Mouse (Mus musculus): Measurements from ENCODE around the gene Gstz1.
"Not testable (repeated sequence)": the region's sequence is repeated elsewhere in the genome, so short reads cannot be mapped to it uniquely, and the experiment has no call there.

The Gstz1 gene

DNA sequence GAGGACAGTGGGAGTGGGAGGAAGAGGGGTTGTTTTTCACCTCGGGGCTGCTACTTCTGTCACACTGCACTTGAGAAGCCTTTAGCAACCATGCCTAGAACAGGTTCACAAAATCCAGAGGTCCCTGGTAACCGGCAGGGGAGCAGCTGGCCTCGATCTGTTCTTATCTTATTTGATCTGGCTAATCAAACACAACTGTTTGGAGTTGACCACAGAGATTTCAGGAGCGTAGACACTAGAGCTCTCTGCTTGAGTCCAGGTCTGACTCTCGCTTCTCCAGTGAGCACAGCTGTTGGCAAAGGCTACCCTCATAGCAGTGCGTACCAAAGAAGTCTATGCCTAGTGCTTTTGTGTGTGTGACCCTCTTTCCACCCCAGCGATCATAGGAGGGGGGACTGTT lies 11.1 kb downstream of the Gstz1 start:
- DNase-seq (ENCODE audit: low spot score in 2 of 2): no peak

- no peak for DNase-seq (ENCODE audit: low spot score in 2 of 2)
These were observed 13.3 kb downstream of the Gstz1 start for GRCm38 (mm10) chr12:87160310-87160709.

DNA sequence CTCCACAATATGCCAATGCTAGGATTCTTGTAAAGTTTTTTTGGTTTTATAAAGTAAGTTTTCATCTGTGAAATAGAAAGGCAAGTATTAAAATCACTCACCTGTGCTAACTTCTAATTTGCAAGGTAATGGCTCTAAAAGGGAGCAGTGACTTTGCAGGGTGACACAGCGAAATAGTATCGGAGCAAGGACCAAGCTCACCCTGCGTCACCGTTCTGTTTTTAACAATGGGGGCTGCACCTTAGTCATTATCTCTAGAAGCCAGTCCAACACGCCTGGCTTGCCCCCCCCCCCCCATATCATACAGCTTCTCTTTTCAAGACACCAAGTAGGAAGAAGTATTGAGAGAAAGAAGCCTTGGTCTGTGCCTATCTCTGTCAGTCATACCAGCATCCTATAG lies 13.8 kb downstream of the Gstz1 start:
- no peak for DNase-seq (ENCODE audit: low spot score in 2 of 2)

DNA sequence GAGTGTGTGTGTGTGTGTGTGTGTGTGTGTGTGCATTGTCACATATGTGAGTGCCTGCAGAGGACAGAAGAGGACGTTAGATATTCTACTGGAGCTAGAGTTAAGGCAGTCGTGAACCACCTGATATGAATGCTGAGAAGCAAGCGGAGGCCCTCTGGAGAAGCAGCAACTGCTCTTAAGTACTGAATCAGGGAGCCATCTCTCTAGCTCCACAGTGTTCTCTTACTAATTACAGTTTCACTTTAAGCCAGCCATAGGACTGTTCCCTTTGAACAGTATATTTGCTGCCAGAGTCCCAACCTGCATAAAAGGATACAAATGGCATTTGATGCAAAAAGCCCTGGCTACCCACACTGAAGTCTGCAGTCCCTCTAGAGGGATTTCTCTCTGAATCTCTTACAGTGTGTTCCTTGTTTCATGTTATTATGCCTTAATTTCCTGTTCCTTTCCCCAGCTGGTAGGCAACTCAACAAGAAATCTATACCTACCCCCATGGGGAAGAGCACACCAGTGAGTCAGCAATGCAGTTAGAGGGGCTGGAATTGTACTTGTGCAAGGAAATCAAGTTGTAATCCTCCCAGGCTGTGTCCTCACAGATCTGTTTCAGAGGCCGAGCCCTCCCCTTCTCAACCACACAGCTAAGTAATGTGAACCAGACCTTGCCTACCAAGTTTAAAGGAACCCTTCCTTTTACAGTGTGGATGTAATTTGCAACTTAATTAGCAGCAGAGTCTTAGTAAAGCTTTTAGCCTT lies 28.4 kb downstream of the Gstz1 start:
- no peak for DNase-seq (ENCODE audit: low spot score in 2 of 2)

GRCm38 (mm10) chr12:87177631-87178030 lies 30.7 kb downstream of the Gstz1 start:
- no peak for DNase-seq (ENCODE audit: low spot score in 2 of 2)

- DNase-seq (ENCODE audit: low spot score in 2 of 2): no peak
These were observed 46.0 kb downstream of the Gstz1 start for GRCm38 (mm10) chr12:87193008-87193407.

- DNase-seq (ENCODE audit: low spot score in 2 of 2): no peak
These were observed 48.1 kb downstream of the Gstz1 start for GRCm38 (mm10) chr12:87195069-87195468.

DNA sequence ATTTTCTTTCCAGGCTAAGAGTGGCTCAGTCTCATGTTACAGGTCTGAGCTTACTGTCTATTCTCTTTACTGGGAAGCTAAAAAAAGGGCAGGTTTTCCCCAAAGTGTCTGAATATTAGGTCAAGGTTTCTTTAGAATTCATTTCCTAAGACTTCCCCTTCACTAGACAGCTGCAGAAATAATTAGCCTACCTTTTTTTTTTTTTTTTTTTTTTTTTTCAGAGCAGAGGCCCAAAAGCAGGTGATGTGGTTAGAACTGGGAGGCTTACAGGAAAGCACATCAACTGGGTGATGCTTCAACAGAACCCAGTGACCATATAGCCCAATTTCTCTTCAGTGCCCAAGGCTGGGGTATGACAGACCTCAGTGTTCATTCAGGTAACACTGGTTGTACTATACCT lies 49.3 kb downstream of the Gstz1 start:
- DNase-seq (ENCODE audit: low spot score in 2 of 2): no peak

GRCm38 (mm10) chr12:87198792-87199191 lies 51.8 kb downstream of the Gstz1 start:
- DNase-seq (ENCODE audit: low spot score in 2 of 2): no peak

GRCm38 (mm10) chr12:87199206-87199972 lies 52.4 kb downstream of the Gstz1 start, which contains the start of gene Samd15:
Samd15 (plus strand) TSS chr12:87199723.
- peak; percentile 11 to 18 for DNase-seq (ENCODE audit: low spot score in 2 of 2)

- DNase-seq (ENCODE audit: low spot score in 2 of 2): peak; percentile 60 to 74
These were observed 53.1 kb downstream of the Gstz1 start, which contains the start of gene Tmed8 for GRCm38 (mm10) chr12:87199973-87200586. Tmed8 (minus strand) TSS chr12:87200454.

DNA sequence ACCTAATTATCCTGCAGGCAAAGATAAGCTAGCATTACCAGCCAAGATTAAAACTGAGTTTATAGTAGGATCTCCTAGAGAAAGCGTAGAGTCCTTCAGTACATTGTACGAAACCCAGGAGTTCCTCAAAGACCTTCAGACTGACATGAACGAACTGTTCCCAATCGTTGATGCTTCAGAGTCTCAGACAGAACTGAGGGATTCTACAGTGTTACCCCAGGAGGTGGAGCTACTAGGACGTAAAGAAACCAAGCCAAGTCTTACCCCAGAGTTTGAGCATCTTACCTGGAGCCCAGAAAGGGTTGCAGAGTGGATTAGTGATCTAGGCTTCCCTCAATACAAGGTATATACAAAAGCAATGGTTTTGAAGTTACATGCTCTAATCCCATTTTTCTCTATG lies 54.7 kb downstream of the Gstz1 start:
- no peak for DNase-seq (ENCODE audit: low spot score in 2 of 2)

- DNase-seq (ENCODE audit: low spot score in 2 of 2): not testable (repeated sequence)
These were observed 58.8 kb downstream of the Gstz1 start for GRCm38 (mm10) chr12:87205789-87206188.

DNA sequence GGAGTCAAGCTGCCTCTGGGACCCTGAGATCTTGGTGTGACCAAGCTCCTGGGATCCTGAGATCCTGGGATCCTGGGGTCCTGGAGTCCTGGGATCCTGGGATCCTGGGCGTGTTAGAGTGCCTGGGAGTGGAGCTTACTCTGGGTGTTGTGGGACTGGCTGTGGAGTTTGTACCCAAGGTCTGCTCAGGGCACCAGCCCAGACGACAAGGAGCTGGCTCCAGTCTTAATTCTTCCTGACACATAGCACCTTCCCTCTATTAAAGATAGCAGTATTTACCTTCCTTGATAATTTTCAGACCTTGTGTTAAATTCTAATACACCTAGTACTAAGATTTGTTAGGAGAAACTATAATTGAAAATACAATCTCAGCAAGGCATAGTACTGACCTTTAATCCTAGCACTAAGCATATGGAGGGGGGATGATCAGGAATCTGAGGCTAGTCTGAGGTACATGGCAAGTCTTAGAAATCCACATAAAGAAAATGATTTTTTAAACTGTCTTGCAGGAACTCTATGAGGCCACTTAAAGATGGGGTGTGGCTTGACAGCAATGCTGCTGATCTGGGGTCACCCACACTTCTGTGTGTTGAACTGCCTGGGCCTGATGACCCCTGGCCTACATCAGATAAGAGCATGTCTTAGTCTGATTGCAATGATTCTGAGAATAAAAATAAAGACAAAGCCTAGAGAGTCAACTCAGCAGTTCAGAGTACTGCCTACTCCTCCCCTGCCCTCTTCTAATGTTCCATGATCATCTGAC lies 66.1 kb downstream of the Gstz1 start:
- no peak for DNase-seq (ENCODE audit: low spot score in 2 of 2)

All from right cerebral cortex, postnatal 36 days (tissue).